Mouse (Mus musculus): ENCODE data around the gene Uevld.
"Not testable (repeated sequence)": the region's sequence is repeated elsewhere in the genome, so short reads cannot be mapped to it uniquely, and the experiment has no call there.

The Uevld gene

DNA sequence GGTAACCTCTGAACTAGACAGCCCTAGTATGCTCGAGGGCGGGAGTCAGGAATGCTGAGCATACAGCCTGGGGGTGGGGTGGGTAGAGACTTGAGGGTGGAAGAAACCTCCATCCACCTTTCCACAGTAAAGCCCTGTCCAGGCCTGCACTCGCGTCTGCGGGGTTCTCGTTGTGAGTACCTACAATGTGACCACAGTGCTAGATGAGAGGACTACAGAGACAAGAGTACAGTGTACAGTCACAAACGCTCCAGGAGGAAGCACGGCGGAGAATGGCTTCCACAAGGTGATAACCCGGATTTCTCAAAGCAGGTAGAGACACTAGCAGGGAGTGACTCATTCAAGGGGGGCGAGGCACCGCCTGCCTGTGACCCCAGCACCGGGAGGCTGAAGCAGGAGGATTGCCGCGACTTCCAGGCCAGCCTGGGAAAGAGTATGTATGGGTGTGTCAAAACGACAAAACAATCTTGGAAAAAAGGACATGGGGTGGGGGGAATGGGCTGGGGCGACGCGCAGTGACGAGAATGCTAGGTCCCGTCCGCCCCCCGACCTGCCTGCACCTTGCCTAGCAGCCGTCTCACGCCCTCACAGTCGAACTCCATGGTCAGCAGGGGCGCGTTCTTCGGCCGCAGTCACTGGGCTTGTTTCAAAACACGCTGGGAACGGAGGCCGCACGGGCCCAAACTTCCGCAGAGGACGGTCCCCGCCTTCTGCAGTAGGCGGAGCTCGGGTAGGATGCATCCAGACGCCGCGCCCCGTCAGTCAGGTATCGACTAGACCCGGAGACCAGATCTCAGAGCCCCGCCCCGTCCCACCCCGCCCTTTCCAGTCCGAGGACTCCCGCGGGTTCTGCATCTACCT lies at the start of gene Uevld:
TSS of gene Uevld (minus strand) at position 697 of the 861 bp plus-strand sequence.
- peak; percentile 24 for DNase-seq (ENCODE audit: extremely low spot score, low read depth, low spot score)

DNA sequence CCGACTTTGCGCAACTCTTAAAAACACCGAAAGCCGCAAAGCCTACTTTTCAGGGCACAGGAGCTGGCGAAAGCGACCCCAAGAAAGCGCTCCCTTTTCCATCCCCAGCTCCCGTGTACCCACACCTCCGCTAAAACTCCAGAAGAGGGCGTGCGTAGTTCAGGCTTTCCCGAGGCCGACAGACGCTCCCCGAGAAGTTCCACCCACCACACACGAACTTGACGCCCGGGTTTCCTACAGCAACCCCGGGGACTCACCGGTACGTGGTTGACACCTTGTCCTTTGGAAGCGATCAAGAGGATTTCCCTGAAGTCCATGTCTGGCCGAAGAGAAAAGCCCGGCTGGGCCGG lies 49.5 kb upstream of the Uevld start:
- DNase-seq (ENCODE audit: extremely low spot score, low read depth, low spot score): no peak

DNA sequence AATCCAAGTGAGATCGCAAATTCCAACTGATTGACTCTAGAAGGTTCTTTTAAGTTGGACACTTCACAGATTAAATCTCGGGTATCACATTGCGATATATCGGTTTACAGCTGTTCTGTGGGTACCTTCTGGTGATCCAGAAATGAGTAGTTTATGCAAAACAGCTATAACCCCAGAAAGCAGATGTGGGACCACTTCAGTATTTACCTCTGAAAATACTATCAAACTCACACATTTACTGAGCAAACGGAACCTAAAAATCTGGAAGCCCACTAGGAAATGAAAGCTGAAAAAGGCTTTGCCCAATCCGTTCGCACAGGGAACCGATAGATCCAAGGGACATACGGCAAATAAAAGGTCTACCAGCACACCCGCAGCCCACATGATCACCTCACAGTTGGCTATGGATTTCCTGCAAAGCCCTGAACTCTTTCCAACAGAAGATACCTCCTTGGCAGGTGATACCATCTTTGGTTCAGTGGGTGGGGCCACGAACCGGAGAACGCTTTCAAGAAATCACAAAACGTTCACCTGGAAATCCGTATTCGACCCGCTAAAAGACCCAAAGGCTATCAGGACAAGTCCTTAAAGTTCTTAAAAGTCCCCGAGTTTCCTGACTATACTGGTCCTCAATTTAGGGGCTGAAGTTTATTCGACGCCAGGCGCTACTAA lies 48.9 kb upstream of the Uevld start:
- no peak for DNase-seq (ENCODE audit: extremely low spot score, low read depth, low spot score)

DNA sequence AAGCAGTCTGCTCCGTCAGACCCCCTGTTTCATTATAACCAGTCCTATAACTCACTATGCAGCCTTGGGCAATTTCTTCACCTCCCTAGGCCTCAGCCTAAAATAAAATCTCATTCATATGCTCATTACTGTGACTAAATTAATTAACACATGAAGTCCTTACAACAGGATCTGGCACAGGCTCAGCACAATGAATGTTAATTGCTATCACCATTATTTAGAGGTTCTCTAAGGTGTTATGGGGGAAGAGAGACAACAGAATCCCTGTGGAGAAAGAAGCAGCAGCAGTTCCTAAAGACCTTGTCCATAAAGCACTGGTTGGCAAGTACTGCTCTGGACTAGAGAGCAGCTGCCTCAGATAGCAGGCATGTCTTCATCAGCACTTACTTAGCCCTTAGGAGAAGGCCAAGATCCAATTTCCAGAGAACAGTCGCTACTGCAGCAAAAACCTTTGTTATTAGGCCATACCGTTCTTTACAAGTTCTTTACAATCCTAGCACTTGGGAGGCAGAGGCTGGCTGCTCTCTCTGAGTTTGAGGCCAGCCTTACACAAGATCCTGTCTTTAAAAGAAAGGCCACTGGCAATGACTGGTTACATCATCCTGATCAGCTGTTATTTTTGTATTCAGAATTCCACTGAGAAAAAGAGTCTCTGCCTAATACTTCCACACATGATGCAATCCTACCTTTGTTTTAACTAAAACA lies 45.2 kb upstream of the Uevld start:
- DNase-seq (ENCODE audit: extremely low spot score, low read depth, low spot score): no peak

DNA sequence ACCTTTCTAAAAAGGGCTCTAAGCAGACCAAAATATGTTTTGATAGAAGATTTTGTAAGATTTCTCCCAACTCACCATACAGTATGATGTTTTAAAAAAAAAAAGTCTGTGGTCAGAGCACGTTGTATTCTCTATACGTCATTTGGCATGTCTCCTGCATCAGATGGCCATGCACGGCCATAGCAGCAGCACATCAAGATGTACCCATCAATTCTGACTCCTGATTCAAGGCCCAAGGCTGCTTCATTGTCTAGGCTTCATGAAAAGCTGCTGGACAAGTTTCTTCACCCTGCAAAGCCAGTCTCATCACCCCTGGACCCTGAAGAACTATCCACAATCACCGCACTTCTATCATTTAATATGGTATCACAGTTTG lies 43.6 kb upstream of the Uevld start:
- no peak for DNase-seq (ENCODE audit: extremely low spot score, low read depth, low spot score)

DNA sequence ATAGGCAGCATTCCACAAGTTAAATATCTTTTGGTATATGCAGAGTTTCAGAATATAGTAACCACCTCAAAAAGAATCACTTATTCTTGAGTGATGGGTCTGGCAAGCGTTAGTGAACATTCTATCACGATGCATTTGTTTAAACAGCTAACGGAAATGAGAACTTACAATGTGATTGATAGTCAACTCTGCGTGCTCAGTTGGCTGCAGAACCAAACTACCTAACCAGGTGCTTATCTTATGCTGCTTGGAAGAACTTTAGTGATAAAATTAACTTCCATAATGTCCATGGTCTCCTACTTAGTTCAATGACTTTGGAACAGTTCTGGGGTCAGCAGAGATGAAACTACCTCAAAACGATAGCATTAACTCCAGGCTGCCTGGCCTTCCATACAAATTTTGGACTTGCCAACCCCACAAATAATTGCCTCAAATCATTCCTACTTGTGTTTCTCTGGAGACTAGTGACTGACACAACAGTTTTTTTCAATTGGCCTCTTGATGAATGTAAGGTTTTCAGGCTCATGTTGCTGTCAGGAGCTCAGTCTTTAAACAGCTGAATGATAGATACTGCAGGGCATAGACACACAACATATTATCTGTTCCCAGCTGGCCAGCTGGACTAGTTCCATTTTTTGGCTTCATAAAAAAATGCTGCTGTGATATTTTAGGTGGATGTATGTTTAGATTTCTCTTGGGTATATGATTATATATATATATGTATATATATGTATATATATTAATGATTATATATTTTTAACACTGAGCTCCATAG lies 43.0 kb upstream of the Uevld start:
- no peak for DNase-seq (ENCODE audit: extremely low spot score, low read depth, low spot score)

DNA sequence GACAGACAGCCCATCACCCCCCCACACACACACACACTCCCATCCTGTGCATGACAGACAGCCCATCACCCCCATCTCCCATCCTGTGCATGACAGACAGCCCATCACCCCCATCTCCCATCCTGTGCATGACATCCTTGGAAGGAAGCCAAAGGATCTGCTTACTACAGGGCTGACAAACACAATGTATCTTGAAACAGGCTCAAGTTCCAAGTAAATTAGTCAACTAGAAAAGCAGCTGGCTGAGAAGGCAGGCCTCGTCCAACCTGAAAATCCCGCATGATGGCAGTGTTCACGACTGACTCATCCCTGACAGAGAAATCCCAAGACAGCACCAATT lies 42.3 kb upstream of the Uevld start:
- no peak for DNase-seq (ENCODE audit: extremely low spot score, low read depth, low spot score)

DNA sequence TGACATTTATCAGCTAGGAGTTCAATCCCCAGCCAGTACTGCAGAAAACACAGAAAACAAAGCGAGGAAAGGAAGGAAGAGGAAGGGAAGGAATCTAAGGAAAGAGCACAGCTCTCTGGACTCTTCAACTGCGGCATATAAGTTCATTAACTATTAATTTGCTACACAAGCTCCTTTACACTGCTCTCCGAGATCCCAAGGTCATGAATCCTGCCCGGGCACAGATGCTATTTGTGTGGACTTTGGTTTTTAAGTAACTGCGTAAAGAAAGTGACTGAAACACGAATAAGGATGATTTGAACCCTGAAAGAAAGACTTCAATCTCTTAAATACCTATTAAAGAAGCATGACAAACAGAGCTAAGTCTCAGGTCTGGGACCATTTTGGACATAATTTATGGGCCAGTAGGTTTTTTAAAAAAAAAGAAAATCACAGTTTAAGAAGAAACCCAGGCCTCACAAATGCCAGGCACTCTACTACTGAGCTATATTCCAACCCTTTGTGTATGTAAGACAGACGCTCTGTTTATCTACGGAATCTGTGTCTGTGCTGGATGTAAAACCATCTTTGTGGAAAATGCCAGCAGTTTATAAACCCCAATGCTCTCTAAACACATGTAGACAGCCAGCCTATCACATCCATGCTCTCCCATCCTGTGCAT lies 41.8 kb upstream of the Uevld start:
- DNase-seq (ENCODE audit: extremely low spot score, low read depth, low spot score): no peak

DNA sequence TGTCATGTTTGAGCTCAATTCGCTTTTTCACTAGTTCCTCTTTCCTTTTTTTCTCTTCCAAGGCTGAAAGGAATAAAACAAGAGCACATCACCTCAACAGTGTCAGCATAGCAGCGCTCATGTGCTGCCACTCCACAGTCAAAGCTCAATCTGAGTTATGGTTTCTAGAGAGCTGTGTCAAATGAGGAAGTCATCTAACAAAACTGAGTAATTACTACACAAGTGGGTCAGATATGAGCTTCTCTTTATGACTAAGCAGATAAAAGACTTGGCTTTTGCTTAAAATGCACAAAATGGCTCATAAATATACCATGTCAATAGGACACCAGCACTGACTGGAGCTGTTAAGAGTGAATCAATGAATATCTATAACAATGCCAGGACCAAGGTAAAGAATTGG lies 40.6 kb upstream of the Uevld start:
- no peak for DNase-seq (ENCODE audit: extremely low spot score, low read depth, low spot score)

DNA sequence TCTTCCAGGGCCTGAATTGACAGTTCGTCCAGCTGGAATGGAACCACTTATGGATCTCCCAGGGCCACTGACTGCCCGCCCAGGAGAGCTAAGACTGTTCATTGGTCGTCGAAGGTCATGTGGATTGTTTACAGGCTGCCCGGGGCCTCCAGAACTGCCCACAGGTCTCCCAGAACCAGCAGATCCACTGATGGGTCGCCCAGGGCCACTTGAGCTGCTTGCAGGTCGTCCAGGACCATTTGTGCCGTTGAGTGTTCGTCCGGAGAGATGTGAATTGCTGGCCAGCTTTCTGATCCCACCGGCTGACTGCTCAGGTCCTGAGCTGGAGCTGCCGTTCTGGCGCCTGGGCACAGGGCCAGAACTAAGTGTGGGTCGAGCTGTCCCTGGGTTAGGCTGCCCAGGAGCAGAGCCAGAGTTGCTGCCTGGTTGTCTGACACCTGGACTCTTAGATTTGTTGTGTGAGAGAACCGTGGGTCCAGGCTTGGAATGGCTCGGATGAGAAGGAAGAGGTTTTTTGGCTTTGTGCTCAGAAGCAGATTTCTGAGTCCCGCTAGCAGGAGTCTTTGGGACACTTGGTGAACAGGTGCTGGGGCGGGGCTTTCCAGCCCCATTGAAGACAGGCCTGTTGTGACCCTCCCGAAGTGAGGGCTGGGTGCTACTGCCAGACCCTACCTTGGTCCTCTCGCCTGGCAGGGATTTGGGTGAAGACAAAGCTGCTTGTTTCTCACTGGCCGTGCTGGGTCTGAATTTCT lies 39.5 kb upstream of the Uevld start:
- DNase-seq (ENCODE audit: extremely low spot score, low read depth, low spot score): no peak

DNA sequence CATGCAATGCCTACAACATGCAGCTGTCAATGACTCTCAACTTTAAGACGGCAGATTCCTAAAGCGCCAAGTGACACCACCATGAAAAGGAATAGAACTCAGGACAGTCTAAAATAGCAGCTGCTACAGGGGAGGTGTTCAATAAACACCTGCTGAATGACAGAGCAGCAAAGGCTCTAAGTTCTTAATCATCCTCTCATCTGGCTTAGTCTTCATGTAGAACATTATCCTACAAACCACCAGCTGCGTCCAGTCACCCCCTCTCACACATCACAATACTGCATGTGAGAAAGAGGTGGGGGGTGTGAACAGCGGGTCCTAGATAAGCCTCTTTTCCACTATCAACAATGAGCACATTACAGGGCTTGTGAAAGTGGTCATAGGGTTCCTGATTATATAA lies 38.7 kb upstream of the Uevld start:
- DNase-seq (ENCODE audit: extremely low spot score, low read depth, low spot score): no peak

DNA sequence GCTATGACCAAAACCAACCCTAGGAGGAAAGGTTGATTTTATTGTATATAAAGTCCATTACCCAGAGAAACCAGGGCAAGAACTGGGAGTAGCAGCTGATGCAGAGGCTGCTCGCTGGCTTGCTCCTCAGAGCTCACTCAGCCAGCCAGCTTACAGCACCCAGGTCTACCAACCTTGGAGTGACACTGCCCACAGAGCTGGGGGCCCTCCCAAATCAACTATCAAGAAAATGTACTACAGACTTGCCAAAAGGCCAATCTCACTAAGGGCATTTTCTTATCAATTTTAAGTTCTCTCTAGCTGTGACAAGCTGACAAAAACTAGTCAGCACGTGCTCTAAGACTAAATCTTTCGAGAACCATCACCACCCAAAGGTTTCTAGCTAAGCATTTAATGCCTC lies 37.2 kb upstream of the Uevld start:
- no peak for DNase-seq (ENCODE audit: extremely low spot score, low read depth, low spot score)

DNA sequence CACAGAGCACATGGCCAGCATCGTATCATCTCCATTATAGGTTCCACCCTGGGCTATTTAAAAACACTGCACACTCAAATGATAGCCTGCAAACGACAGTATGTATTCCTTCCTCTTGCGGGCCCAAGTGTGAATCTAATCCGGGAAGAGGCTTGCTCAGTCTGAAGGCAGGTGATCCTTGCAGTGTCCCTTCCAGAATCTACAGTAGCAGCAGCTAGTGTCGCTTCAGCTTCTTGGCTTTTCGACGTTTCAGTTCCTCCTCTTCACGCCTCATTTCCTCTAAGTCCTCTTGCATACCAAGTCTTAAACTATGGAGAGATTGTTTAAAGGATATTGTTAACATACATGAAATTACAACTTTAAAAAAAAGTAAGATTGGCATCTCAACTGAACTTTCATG lies 34.8 kb upstream of the Uevld start:
- DNase-seq (ENCODE audit: extremely low spot score, low read depth, low spot score): no peak

DNA sequence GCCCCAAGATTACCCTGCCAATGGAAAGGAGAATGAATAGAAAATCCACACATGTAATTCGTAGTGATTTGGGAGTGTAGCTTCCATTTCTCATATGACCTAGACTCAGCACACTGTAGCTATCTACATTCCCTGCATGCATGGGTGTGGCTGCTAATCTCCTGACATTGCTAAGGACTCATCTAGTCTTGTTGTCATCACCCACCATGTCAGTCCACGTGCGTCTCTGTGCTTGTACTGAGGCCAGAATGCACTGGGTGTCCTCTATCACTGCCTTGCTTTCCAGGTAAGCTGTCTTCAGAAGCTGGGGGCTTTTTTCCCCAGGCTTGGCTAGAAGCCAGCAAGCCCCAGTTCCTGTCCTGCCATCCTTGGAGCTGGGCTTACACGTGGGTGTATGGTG lies 31.1 kb upstream of the Uevld start:
- DNase-seq (ENCODE audit: extremely low spot score, low read depth, low spot score): not testable (repeated sequence)

DNA sequence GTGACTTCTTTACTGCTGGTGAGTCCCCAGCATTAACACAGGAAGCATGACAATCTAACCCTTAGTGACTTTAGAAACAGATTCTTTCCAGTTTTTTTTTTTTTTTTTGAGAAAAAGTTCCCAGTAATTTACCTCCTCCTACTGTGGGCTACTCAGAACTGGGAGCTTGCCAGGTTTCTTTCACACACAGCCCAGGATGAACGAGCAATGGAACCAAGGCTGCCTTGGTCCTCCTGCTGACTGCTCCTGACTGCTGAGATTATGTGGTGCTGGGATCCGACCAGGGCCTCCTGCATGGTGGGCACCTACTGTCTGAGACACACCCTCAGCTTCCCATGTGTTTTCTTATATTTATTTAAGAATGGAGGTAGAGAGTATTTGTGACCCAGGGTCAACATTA lies 28.7 kb upstream of the Uevld start:
- no peak for DNase-seq (ENCODE audit: extremely low spot score, low read depth, low spot score)

DNA sequence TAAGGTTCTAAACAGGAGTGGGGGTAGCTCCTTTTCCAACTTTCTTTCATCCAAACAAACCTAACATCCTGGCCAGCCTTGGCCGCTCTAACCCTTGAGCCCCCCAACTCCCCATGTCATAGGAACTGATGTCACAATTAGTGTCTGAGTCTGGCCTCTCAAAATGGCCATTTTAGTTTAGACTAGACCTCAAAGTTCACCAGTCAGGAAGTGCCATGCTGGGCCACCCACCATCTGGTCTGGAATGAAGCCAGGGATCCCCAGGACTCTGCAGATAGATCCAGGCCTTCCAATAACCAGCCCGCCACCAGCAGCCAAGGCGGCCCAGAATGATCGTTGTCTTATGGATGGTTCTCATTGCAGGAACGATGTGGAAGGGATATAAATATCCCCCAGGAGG lies 28.3 kb upstream of the Uevld start:
- DNase-seq (ENCODE audit: extremely low spot score, low read depth, low spot score): no peak

DNA sequence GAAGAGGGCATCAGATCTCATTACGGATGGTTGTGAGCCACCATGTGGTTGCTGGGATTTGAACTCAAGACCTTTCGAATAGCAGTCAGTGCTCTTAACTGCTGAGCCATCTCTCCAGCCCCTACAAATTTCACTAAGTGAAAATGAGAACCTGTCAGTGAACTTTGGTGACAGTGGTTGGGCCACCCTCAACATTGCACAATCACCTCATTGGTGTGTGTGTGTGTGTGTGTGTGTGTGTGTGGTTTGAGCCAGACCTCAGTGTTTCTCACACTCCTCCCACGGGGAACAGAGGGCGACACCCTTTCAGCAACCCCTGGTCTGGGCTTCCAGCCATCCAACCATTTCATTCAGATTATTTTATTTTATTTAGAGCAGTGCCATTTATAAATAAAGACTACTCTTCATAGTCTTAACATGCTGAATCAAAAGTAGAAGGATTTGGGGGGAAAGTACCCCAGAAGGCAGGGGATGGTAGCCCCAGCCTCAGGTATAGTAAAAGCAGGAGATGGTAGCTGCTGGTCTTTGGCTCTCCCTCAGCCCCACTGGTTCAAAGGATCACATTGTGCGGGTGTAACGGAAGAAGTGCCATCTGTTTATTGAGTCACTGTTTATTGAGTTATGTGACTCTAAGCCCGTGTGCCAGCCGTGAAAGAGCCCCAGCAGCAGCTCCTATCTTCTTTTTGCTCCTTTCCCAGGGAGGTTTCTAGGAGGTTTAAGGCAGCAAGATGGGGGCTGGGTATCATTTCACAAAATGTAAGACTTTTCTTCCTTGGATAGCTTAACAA lies 27.6 kb upstream of the Uevld start:
- no peak for DNase-seq (ENCODE audit: extremely low spot score, low read depth, low spot score)

DNA sequence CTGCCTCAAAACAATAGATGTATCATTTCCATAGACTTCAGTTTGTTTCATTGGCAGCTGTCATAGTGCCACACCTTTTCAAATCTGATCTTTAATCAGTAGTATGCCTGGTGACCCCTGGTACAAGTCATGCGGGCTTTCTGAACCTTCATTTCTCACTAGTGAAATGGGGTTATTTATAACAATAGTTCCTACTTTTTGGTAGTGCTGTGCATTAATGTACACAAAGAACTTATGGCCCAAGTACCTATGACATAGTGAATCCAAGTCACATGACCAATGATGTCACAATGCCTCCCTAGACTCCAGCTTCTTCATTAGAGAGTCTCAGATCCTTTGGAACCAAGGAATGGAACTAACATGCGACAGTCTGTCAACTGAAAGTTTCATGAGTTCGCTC lies 25.0 kb upstream of the Uevld start, which contains the start of gene Gm9999:
TSS of gene Gm9999 (plus strand) at position 301 of the 400 bp plus-strand sequence.
- DNase-seq (ENCODE audit: extremely low spot score, low read depth, low spot score): no peak

DNA sequence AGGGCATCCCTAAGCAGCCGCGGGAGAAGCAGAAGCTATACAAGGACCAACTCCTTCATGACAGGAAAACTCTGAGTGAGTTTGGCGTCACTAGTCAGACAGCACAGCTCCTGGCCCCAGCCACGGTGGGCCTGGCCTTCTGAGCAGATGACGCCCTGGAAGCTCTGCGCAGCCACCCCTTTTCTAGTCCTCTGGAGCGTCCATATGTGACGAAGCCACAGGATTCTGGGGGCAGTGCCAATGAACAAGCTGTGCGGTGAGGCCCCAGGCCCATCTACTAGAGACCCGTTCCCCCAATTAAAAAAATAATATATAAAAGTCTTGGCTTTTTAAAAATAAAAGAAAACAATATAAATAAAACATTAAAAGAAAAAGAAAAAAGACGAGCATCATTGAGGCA lies 17.1 kb upstream of the Uevld start:
- no peak for DNase-seq (ENCODE audit: extremely low spot score, low read depth, low spot score)

Data from hindlimb bud, embryonic 11.5 days (tissue).